Mouse (Mus musculus): ENCODE data around the gene Ncapd3.

DNA sequence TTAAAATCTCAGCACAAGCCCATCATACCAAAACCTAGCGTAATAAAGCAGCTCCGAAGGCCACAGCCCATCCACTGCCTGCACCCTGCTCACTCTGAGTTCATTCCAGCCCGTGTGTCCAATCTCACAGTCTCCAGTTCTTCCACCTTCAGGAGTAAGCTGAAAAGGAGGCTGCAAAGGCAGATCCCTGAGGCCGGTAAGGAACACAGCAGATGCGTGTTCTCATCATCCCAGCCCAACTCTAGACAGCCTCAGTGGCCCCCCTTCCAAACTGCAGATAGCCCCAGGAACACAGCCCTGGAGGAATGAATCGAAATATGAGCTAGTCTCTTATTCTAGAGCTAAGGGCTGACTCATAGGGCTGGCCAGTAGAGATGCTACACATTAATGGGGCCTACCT, 71.5 kb downstream of the Ncapd3 start:
- TF ChIP-seq POLR2AphosphoS2 (IDR thresholded peaks at IDR 0.05; ENCODE audit: low read depth, low read length) (no peak), NELFE (IDR thresholded peaks at IDR 0.05; ENCODE audit: low read depth, low read length) (no peak), RAD21 (IDR thresholded peaks at IDR 0.05; ENCODE audit: low read depth, low read length) (no peak), CTCF (conservative IDR thresholded peaks at IDR 0.05 in 1 of 2, IDR thresholded peaks at IDR 0.05 in 1 of 2; ENCODE audit: low read depth in 2 of 2, low read length in 2 of 2) (no peak), HCFC1 (IDR thresholded peaks at IDR 0.05; ENCODE audit: low read depth, low read length) (no peak), ZKSCAN1 (IDR thresholded peaks at IDR 0.05; ENCODE audit: borderline replicate concordance, low read depth, low read length) (no peak), POLR2A (IDR thresholded peaks at IDR 0.05; ENCODE audit: low read depth, low read length) (no peak), ZMIZ1 (IDR thresholded peaks at IDR 0.05; ENCODE audit: low read depth, low read length) (no peak), CHD2 (IDR thresholded peaks at IDR 0.05; ENCODE audit: low read length) (no peak), MAX (IDR thresholded peaks at IDR 0.05; ENCODE audit: low read length) (no peak), MEF2A (IDR thresholded peaks at IDR 0.05; ENCODE audit: borderline replicate concordance, low read depth, low read length) (no peak), TCF12 (IDR thresholded peaks at IDR 0.05; ENCODE audit: low read depth, low read length) (no peak), EP300 (IDR thresholded peaks at IDR 0.05; ENCODE audit: low read length) (no peak), NRF1 (IDR thresholded peaks at IDR 0.05; ENCODE audit: low read depth, low read length) (no peak)
